In the genomic region with DNA sequence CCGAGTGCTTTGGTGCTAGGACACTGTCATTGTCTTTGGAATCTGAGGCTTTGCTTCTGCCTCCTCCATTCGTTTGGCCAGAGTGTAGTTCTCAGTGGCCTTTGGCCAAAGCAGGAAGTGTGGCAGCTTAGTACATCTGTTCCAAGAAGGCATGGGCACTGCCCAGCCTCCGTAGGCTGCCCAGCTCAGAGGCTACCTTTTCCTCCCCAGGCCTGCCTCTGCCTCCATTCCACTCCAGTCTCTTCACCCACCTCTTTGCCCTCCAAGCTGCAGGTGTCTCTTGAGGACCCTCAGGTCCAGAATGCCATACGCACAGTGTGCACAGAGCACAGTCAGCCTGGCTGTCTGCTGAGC, we compare ENCODE assay signal across 13 mouse cellular contexts. TPM values are rescaled to one million over a fixed set of nuclear protein-coding genes. Genes with fewer than 3 reads are reported as not detected.
DNase-seq lines count a peak whose midpoint lies in the region; ATAC-seq and TF ChIP-seq lines count a peak whose summit lies in the region.
"Had no signal": no experiment of that assay in that cellular context is flagged by ENCODE, and none has a peak within 500 bp of the region (broad histone marks: within the 10 kb centered on the region; RNA-seq: fewer than 3 reads in every experiment).

No protein-coding gene starts in this region.

- TF ChIP-seq CTCF in cerebellum, adult 2 months (IDR thresholded peaks at IDR 0.05; ENCODE audit: borderline replicate concordance, insufficient read depth, low read depth, low read length) = no peak
- no peak for TF ChIP-seq CTCF in stomach, postnatal 0 days (IDR thresholded peaks at IDR 0.05; ENCODE audit: low read depth)

- H3K4me2 ChIP-seq in hindbrain, embryonic 13.5 days = no peak overlapping the region
- no peak overlapping the region; the same call in 1 of the 2 replicates for H3K4me2 ChIP-seq in neural tube, embryonic 11.5 days (ENCODE audit: low read depth)
- H3K4me2 ChIP-seq in neural tube, embryonic 15.5 days = no peak overlapping the region
- H3K4me2 ChIP-seq in stomach, postnatal 0 days (replicated peaks; ENCODE audit: low read depth) = no peak overlapping the region
- H3K4me2 ChIP-seq: embryonic facial prominence, embryonic 15.5 days; midbrain, embryonic 15.5 days; stomach, embryonic 15.5 days had no signal

- H3K4me1 ChIP-seq in cerebellum, adult 2 months (ENCODE audit: control insufficient read depth, insufficient read depth, low read length) = peaks cover 64% of the 10 kb centered on the region
- H3K4me1 ChIP-seq in hindbrain, embryonic 10.5 days (replicated peaks) = peaks cover 72% of the 10 kb centered on the region
- H3K4me1 ChIP-seq in hindbrain, embryonic 13.5 days (replicated peaks) = peaks cover 58% of the 10 kb centered on the region
- peaks cover 11% of the 10 kb centered on the region for H3K4me1 ChIP-seq in neural tube, embryonic 11.5 days (ENCODE audit: control insufficient read depth, insufficient read depth, low read length)
- H3K4me1 ChIP-seq in neural tube, embryonic 15.5 days = peaks cover 32% of the 10 kb centered on the region
- H3K4me1 ChIP-seq in stomach, postnatal 0 days (replicated peaks; ENCODE audit: control insufficient read depth, insufficient read depth) = 0 out of 2 replicates have a peak, but pooled peaks cover 3% of the 10 kb centered on the region

- H3K4me3 ChIP-seq in cerebellum, adult 2 months (replicated peaks; ENCODE audit: insufficient read depth, low read depth, low read length) = no peak overlapping the region
- H3K4me3 ChIP-seq in hindbrain, embryonic 10.5 days = no peak overlapping the region
- H3K4me3 ChIP-seq in hindbrain, embryonic 13.5 days = no peak overlapping the region
- H3K4me3 ChIP-seq in neural tube, embryonic 11.5 days (ENCODE audit: low read depth, low read length) = no peak overlapping the region
- no peak overlapping the region for H3K4me3 ChIP-seq in neural tube, embryonic 15.5 days (replicated peaks)
- H3K4me3 ChIP-seq in stomach, postnatal 0 days (ENCODE audit: low read depth, low read length) = no peak overlapping the region
- H3K4me3 ChIP-seq: embryonic facial prominence, embryonic 15.5 days; midbrain, embryonic 15.5 days; stomach, embryonic 15.5 days had no signal

- no peak for ATAC-seq in hindbrain, embryonic 13.5 days (ENCODE audit: low FRiP score)
- ATAC-seq in neural tube, embryonic 11.5 days (ENCODE audit: insufficient read depth, low FRiP score, low TSS enrichment) = no peak
- ATAC-seq in neural tube, embryonic 15.5 days (ENCODE audit: low FRiP score) = no peak
- peak; percentile 48; the same call in 1 of the 2 replicates for ATAC-seq in stomach, postnatal 0 days (ENCODE audit: low FRiP score, low TSS enrichment)
- ATAC-seq: midbrain, embryonic 15.5 days had no signal

- H3K36me3 ChIP-seq in hindbrain, embryonic 10.5 days = peaks cover 31% of the 10 kb centered on the region
- H3K36me3 ChIP-seq in hindbrain, embryonic 13.5 days = peaks cover 27% of the 10 kb centered on the region
- no peaks in the 10 kb centered on the region for H3K36me3 ChIP-seq in neural tube, embryonic 11.5 days (ENCODE audit: control insufficient read depth, insufficient read depth, low read length)
- 0 out of 2 replicates have a peak, but pooled peaks cover 23% of the 10 kb centered on the region for H3K36me3 ChIP-seq in neural tube, embryonic 15.5 days
- H3K36me3 ChIP-seq in stomach, postnatal 0 days (ENCODE audit: control insufficient read depth, insufficient read depth, low read length) = no peaks in the 10 kb centered on the region; the same call in 1 of the 2 replicates
- H3K36me3 ChIP-seq: embryonic facial prominence, embryonic 15.5 days; midbrain, embryonic 15.5 days had no signal

- H3K9ac ChIP-seq in hindbrain, embryonic 13.5 days = no peak overlapping the region
- H3K9ac ChIP-seq in neural tube, embryonic 11.5 days (ENCODE audit: low read length) = peak overlapping the region; percentile 10; the same call in 1 of the 2 replicates
- H3K9ac ChIP-seq in neural tube, embryonic 15.5 days (replicated peaks) = no peak overlapping the region
- H3K9ac ChIP-seq in stomach, postnatal 0 days (ENCODE audit: low read length) = no peak overlapping the region
- H3K9ac ChIP-seq: embryonic facial prominence, embryonic 15.5 days; midbrain, embryonic 15.5 days; stomach, embryonic 15.5 days had no signal

- TF ChIP-seq POLR2A in cerebellum, adult 2 months (IDR thresholded peaks at IDR 0.05; ENCODE audit: borderline replicate concordance, insufficient read depth, low read length) = no peak

- H3K27me3 ChIP-seq in cerebellum, adult 2 months (ENCODE audit: control insufficient read depth, insufficient read depth, low read length) = no peaks in the 10 kb centered on the region
- no peaks in the 10 kb centered on the region; the same call in none of the 2 replicates for H3K27me3 ChIP-seq in hindbrain, embryonic 10.5 days (ENCODE audit: insufficient read depth, poor library complexity, severe bottlenecking)
- peaks cover 21% of the 10 kb centered on the region for H3K27me3 ChIP-seq in hindbrain, embryonic 13.5 days
- no peaks in the 10 kb centered on the region for H3K27me3 ChIP-seq in neural tube, embryonic 11.5 days (ENCODE audit: control insufficient read depth, insufficient read depth, low read length)
- no peaks in the 10 kb centered on the region; the same call in 1 of the 2 replicates for H3K27me3 ChIP-seq in neural tube, embryonic 15.5 days (replicated peaks)
- no peaks in the 10 kb centered on the region for H3K27me3 ChIP-seq in stomach, postnatal 0 days (ENCODE audit: control insufficient read depth, insufficient read depth, low read length)
- H3K27me3 ChIP-seq: embryonic facial prominence, embryonic 15.5 days; midbrain, embryonic 15.5 days; stomach, embryonic 15.5 days had no signal

- 17% methylated on average over 4 of the region's 4 CpGs for WGBS in cerebellum, adult 2 months
- 45% methylated on average over 4 of the region's 4 CpGs for WGBS in hindbrain, embryonic 10.5 days
- WGBS in hindbrain, embryonic 13.5 days = 48% methylated on average over 4 of the region's 4 CpGs
- 55% methylated on average over 4 of the region's 4 CpGs for WGBS in neural tube, embryonic 11.5 days
- 67% methylated on average over 4 of the region's 4 CpGs for WGBS in neural tube, embryonic 15.5 days
- WGBS in stomach, postnatal 0 days = 41% methylated on average over 4 of the region's 4 CpGs

- H3K27ac ChIP-seq in cerebellum, adult 2 months (ENCODE audit: insufficient read depth, low read length) = peak overlapping the region; percentile 29
- peak overlapping the region; percentile 71 for H3K27ac ChIP-seq in hindbrain, embryonic 10.5 days
- no peak overlapping the region for H3K27ac ChIP-seq in hindbrain, embryonic 13.5 days
- no peak overlapping the region for H3K27ac ChIP-seq in neural tube, embryonic 11.5 days (ENCODE audit: low read depth, low read length)
- no peak overlapping the region; the same call in 1 of the 2 replicates for H3K27ac ChIP-seq in neural tube, embryonic 15.5 days (replicated peaks)
- no peak overlapping the region; the same call in 1 of the 2 replicates for H3K27ac ChIP-seq in stomach, postnatal 0 days (replicated peaks)
- H3K27ac ChIP-seq: embryonic facial prominence, embryonic 15.5 days; midbrain, embryonic 15.5 days; stomach, embryonic 15.5 days had no signal

- no peaks in the 10 kb centered on the region for H3K9me3 ChIP-seq in hindbrain, embryonic 10.5 days
- no peaks in the 10 kb centered on the region for H3K9me3 ChIP-seq in hindbrain, embryonic 13.5 days
- no peaks in the 10 kb centered on the region for H3K9me3 ChIP-seq in neural tube, embryonic 11.5 days (ENCODE audit: control insufficient read depth, low read length)
- H3K9me3 ChIP-seq in neural tube, embryonic 15.5 days (replicated peaks) = no peaks in the 10 kb centered on the region
- no peaks in the 10 kb centered on the region for H3K9me3 ChIP-seq in stomach, postnatal 0 days (ENCODE audit: control insufficient read depth, low read length)
- H3K9me3 ChIP-seq: embryonic facial prominence, embryonic 15.5 days; midbrain, embryonic 15.5 days; stomach, embryonic 15.5 days had no signal

- peak in 1 of 2 experiments; percentile 59 for DNase-seq in cerebellum, adult 2 months
- DNase-seq in cerebellum, adult 8-10 months = no peak
- DNase-seq in hindbrain, embryonic 10.5 days (ENCODE audit: low spot score) = no peak
- DNase-seq in neural tube, embryonic 11.5 days (ENCODE audit: low spot score) = no peak
- DNase-seq in stomach, postnatal 0 days (ENCODE audit: low spot score) = no peak
- no peak for DNase-seq in retina, embryonic 14.5 days (ENCODE audit: low spot score)
- DNase-seq: layer of hippocampus, adult 9-11 months had no signal

- no peak for TF ChIP-seq EP300 in stomach, postnatal 0 days (optimal IDR thresholded peaks at IDR 0.05)

RNA-seq across cellular contexts. Expression of gene Gpr153, which starts 9.9 kb away (rescaled TPM):
- polyA plus RNA-seq in cerebellum, adult 2 months (2012; rRNA removed) = 29.9 and 31.4 TPM in 2 replicates
- polyA plus RNA-seq in hindbrain, embryonic 10.5 days (2016; fragmentation: Nextera tagmentation; extraction: Ambion mirVana) = 7.0 and 7.9 TPM in 2 replicates
- polyA plus RNA-seq in hindbrain, embryonic 13.5 days (2015; fragmentation: Nextera tagmentation; extraction: Ambion mirVana) = 9.0 and 9.3 TPM in 2 replicates
- 8.3 and 8.9 TPM in 2 replicates for polyA plus RNA-seq in neural tube, embryonic 11.5 days (2014; fragmentation: Nextera tagmentation; extraction: Ambion mirVana)
- 17.7 and 20.8 TPM in 2 replicates for polyA plus RNA-seq in neural tube, embryonic 15.5 days (2015; fragmentation: Nextera tagmentation; extraction: Ambion mirVana)
- 6.9 and 8.4 TPM in 2 replicates for polyA plus RNA-seq in stomach, postnatal 0 days (2015; fragmentation: Nextera tagmentation; extraction: Ambion mirVana)

RNA-seq across cellular contexts. Expression of gene Hes3, which starts 27.3 kb away (rescaled TPM):
- 55.1 and 62.7 TPM in 2 replicates for polyA plus RNA-seq in cerebellum, adult 2 months (2012; rRNA removed)
- polyA plus RNA-seq in hindbrain, embryonic 10.5 days (2016; fragmentation: Nextera tagmentation; extraction: Ambion mirVana) = 9.2 and 17.3 TPM in 2 replicates
- polyA plus RNA-seq in hindbrain, embryonic 13.5 days (2015; fragmentation: Nextera tagmentation; extraction: Ambion mirVana) = 0.38 and 0.79 TPM in 2 replicates
- polyA plus RNA-seq in neural tube, embryonic 11.5 days (2014; fragmentation: Nextera tagmentation; extraction: Ambion mirVana) = 1.6 and 2.3 TPM in 2 replicates
- polyA plus RNA-seq in neural tube, embryonic 15.5 days (2015; fragmentation: Nextera tagmentation; extraction: Ambion mirVana) = 0.19 and 0.29 TPM in 2 replicates
- not detected in 2 replicates for polyA plus RNA-seq in stomach, postnatal 0 days (2015; fragmentation: Nextera tagmentation; extraction: Ambion mirVana)
- polyA plus RNA-seq: embryonic facial prominence, embryonic 15.5 days; gonadal fat pad, adult 2 months; stomach, embryonic 15.5 days had no signal

RNA-seq across cellular contexts. Expression of gene Icmt, which starts 32.9 kb away (rescaled TPM):
- polyA plus RNA-seq in cerebellum, adult 2 months (2012; rRNA removed) = 160 and 188 TPM in 2 replicates
- 22.3 and 29.1 TPM in 2 replicates for polyA plus RNA-seq in hindbrain, embryonic 10.5 days (2016; fragmentation: Nextera tagmentation; extraction: Ambion mirVana)
- 17.2 and 18.4 TPM in 2 replicates for polyA plus RNA-seq in hindbrain, embryonic 13.5 days (2015; fragmentation: Nextera tagmentation; extraction: Ambion mirVana)
- 27.1 and 31.3 TPM in 2 replicates for polyA plus RNA-seq in neural tube, embryonic 11.5 days (2014; fragmentation: Nextera tagmentation; extraction: Ambion mirVana)
- polyA plus RNA-seq in neural tube, embryonic 15.5 days (2015; fragmentation: Nextera tagmentation; extraction: Ambion mirVana) = 20.0 and 21.1 TPM in 2 replicates
- 9.6 and 10.2 TPM in 2 replicates for polyA plus RNA-seq in stomach, postnatal 0 days (2015; fragmentation: Nextera tagmentation; extraction: Ambion mirVana)

RNA-seq across cellular contexts. Expression of gene Rnf207, which starts 54.6 kb away (rescaled TPM):
- polyA plus RNA-seq in cerebellum, adult 2 months (2012; rRNA removed) = 7.2 and 11.8 TPM in 2 replicates
- 3.0 and 3.3 TPM in 2 replicates for polyA plus RNA-seq in hindbrain, embryonic 10.5 days (2016; fragmentation: Nextera tagmentation; extraction: Ambion mirVana)
- polyA plus RNA-seq in hindbrain, embryonic 13.5 days (2015; fragmentation: Nextera tagmentation; extraction: Ambion mirVana) = 5.2 and 7.7 TPM in 2 replicates
- polyA plus RNA-seq in neural tube, embryonic 11.5 days (2014; fragmentation: Nextera tagmentation; extraction: Ambion mirVana) = 2.1 and 2.2 TPM in 2 replicates
- polyA plus RNA-seq in neural tube, embryonic 15.5 days (2015; fragmentation: Nextera tagmentation; extraction: Ambion mirVana) = 7.8 and 12.4 TPM in 2 replicates
- polyA plus RNA-seq in stomach, postnatal 0 days (2015; fragmentation: Nextera tagmentation; extraction: Ambion mirVana) = 0.40 and 0.46 TPM in 2 replicates

Comparison
In these comparisons a context has a peak if more than half of its experiments do, and no peak if none do; other contexts are left out.
1. H3K27ac ChIP-seq: peak in cerebellum, adult 2 months (single experiment) and hindbrain, embryonic 10.5 days (single experiment); none in hindbrain, embryonic 13.5 days (single experiment), neural tube, embryonic 11.5 days (single experiment), neural tube, embryonic 15.5 days (single experiment) and stomach, postnatal 0 days (single experiment).